Mouse (Mus musculus): ENCODE results near the gene Galnt10.

The Galnt10 gene

DNA sequence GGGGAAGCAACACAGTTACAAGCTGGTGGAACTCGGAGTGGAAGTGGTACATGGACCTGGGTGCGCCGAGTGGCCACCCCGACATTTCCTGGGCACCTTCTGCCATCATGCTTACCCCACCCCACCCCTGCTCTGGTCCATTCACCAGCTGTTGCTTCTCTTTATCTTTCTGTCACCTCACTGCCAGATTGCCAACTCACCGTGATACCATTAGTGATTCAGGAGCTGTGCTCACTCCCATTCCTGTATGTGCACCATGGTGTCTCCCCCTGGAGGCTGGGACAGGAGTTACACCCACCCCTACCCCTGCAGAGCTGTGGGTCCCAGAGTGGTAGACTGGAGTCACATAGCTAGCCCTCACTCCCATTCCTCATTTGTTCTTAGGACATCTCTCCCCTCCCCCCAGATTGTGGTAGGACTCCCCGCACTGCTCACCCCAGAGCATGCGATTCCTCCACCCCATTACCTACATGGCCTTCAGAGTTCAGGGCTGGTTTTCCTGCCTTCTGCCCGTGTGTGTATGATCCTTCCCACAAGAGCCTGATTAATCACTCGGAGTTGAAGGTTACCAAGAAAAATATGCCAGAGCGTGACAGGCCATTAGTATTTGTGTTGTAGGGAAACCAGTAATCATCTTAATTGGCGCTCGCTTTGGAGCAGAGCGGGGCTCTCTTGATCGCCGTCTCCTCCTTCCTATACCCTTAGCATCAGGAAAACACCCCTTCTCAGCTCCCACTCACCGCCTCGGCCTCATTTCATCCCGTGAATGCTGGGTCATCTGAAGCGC lies 102.2 kb downstream of the Galnt10 start:
- DNase-seq, result peak; percentile 63

DNA sequence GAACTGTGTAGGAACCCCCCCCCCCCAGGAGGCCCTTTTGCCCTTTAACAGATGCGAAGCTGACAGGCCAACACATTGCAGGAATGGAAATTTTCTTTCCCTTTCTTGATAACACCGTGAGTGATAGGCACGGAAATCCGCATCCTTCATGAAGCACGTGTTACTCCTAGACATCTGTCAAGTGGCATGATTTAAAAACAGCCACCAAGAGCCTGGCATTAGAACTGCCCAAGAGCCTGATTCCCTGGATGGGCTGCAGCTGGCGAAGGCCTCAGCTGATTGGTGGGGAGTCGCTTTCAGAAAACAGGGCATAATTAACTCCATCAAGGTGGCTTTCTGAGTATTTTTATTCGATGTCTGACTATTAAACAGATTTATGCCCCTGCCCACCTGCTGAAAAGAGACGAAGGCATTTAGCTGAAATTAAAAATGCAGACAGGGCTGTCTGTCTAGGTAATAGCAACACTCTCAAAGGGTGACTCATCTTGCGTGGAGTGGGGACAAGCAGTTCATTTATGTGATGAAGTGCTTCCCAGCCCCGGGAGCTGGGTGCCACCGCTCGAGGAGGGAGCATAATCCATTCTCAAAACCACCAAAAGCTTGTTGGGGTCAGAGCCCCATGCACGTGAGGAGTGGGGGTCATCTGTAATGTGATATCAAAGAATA lies 108.4 kb downstream of the Galnt10 start:
- no peak for DNase-seq

DNA sequence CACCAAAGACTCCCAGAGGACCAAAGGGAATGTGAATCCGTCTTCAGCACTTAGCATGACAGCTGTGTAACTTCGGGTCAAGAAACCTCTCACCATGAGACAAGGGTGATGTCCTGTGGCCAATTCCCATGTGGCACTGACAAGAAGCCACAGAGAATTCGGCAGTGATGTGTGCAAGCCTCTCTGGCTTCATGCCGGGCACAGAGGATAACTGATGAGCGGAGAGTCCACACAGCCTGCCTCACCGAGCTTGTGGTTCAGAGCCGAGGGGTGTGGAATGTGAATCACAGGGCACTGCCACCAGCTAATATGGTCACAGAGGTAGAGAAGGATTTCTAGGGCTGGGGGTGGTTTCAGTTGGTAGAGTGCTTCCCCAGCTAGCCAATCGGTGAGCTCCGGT lies 113.4 kb downstream of the Galnt10 start:
- no peak for DNase-seq

DNA sequence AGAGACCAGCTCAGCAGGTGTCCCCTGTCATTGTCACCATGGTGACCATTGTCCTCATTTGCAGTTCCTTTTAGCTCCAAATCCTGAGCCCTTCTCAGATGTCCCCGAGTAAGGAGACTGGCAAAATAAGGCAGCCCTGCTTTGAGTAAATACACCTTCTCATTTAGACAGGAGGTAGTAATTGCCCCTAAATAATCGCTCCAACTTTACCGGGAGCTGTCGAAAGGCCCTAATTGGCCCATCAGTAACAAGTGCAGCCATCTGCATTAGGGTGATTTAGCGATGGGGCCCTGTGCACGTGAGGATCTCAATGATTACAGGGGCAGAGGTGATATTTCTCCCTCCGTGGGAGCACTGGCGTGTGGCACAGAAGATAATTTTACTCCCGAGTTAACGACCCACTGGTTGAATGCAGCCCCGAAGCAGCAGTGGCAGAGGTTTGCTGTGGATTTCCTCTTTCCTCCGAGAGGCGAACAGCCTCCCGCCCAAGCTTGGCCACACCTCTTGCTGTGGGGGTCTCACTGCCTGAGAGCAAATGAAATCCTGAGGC lies 115.3 kb downstream of the Galnt10 start:
- DNase-seq, result no peak

DNA sequence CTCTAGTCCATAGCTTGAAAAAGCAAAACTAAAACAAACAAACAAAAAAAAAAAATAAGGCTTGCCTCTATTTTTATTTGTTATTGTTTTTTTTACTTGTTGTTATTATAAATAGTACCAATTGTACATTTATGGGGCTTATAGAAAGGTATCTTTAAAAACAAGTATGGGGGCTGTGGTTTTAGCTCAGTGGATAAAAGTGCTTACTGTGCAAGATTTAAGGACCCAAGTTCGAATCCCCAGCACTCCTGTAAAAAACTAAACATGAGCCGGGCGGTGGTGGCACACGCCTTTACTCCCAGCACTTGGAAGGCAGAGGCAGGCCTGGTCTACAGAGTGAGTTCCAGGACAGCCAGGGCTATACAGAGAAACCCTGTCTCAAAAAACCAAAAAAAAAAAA lies 116.1 kb downstream of the Galnt10 start:
- DNase-seq, result no peak

DNA sequence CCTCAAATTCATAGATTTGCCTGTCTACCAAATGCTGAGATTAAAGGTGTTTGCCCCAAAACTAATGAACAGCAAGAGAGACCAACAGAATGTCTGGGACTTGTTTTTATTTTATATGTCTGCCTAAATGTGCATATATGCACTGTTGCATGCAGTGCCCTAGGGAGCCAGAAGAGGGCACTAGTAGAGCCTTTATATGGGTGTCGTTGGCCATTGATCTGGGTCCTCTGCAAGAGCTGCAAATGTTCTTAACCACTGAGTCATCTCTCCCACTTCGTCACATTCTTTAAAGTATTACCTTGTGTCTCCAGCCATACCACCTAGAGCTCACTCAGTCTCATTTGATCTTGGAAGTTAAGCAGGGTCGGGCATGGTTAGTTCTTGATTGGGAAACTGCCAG lies 118.9 kb downstream of the Galnt10 start:
- DNase-seq, result no peak

DNA sequence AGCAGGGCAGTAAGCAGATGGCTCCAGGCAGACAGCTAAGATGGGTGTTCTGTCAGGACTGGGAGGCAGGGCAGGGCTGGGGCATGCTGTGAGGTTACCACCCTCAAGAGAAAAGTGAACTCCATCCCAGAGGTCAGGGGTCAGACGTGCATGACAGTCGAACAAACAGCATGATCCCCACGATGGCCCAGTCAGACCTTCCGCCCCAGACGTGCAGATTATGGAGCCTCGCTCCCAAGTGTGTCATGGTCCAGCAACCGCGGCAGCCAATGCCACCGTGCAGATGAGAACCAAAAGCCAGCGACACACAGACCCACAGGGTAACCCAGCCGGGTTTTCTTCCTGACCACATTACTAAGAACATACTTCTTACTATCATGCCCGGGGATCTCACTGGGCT lies 121.4 kb downstream of the Galnt10 start:
- DNase-seq, result no peak

DNA sequence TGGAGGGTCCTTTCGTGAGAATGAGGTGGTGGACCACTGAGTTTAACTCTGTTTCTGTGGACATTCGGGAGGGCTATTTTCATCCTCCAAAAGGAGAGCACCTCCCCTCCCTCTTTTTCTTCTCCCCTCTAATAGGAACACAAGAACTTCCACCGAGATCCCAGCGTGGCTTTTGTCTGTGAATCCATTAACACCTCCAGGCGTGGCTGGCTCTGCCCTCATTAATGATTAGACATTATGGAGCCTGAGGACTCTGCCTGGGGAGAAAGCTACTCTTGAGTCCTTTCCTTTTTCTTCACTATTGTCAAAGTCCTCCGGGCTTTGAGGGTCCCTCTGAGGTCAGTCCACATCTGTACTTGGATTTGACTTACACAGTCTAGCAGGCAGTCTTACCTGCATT lies 121.9 kb downstream of the Galnt10 start:
- no peak for DNase-seq

DNA sequence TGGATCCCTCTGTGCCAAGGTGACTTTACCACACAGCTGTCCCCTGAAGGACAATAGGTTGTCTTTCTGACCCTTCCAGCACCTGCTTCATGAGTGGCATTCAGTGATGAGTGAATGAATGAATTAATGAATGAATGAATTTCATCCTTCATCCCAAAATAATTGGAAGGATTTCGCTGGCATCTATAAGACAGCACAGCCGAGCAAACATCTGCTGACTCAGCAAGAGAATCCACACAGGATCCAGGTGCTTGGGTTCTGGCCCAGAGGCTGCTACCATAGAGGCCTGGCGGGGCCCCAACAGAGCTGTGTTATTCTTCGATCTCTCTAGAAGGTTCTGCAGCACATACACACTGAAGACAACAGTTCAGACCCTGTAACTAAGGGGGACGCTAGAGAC lies 125.5 kb downstream of the Galnt10 start:
- DNase-seq, result no peak

DNA sequence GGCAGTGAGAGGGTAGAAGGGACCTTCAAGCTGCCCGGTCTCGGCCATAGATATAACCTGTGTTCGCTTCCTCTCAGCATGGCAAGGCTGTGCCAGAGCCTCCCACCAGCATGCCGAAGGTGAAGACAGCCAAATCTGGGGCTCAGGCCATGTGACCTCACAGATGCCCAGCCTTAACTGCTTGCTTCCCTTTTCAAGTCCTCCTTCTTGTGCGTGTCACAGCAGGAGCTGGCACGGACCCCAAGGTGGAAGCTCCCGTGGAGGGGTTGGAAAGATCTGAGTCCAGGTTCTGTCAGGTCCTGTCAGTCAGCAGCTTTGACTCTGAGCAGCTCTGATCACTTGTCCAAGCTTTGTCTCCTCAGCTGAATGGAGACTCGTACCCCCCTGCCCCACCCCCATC lies 126.4 kb downstream of the Galnt10 start:
- DNase-seq, result no peak

DNA sequence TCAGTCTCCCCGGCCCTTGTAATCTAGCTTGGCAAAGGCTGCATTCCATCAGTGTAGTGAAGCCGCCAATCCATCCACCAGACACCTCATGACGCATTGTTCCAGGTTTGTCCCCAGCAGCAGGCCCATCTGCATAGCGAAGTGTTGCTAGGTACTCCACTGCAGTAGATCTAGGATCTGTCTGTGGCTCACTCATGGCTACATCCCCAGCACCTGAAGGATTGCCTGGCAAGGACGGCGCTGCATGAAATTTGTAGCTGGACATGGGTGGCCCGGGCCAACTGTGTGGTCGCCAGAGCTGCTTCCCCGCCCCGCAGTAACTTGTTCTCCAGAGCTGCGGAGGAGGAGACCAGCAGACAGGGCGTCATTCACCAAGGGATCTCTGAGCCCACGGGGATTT lies 128.2 kb downstream of the Galnt10 start:
- DNase-seq, result no peak

DNA sequence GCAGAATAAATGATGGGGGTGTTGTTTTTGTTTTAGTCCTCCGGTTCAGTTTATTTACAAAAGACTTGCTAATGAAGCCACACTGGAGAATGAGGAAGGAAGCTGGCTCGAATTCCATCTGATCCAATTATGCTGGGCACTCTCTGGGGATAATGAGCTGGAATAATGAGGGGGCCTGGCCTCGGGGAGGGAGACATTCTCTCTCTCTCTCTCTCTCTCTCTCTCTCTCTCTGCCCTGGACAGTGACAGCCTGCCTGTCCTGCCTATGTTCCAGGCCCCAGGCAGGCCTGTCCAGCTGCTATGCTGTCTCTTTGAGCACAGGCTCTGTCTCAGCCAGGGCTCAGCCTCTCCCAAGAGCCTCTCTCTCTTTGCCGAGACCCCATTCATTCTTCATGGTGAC lies 128.7 kb downstream of the Galnt10 start:
- no peak for DNase-seq

DNA sequence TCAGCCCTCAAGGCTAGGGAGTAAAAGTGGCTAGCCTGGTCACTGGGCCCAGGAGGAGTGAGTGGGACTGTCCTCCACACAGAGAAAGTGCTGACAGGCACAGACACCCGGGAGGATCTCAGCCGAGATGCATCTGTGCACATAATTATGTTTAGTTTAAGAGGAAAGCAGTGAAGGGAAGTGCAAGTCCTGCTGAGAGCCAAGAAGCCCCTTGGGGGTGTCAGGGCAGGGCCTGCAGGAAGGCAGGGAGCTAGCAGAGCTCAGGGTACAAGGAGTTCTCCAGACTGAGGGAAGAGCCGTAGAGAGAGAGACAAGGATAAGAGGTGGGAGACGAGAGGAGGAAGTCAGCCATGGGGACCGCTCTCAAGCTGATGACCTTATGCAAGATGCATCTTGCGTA lies 130.6 kb downstream of the Galnt10 start:
- no peak for DNase-seq

DNA sequence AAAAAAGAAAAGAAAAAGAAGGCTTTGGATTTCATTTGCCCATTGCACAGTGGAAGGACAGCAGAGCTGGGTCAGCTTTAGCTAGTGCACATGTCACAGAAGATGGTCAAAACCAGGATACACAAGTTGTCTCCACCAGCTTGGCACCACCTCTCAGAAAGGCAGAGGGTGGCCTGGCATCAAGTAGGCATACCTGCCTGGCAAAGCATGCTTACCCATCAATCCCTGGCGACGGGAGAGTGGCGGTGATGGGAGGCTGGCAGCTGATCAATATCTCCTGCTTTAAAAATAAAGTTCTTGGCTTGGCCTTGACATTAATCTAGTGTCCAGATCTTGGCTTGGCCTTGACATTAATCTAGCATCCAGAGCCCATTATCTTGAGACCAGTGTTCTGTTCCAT lies 131.3 kb downstream of the Galnt10 start:
- DNase-seq, result no peak

DNA sequence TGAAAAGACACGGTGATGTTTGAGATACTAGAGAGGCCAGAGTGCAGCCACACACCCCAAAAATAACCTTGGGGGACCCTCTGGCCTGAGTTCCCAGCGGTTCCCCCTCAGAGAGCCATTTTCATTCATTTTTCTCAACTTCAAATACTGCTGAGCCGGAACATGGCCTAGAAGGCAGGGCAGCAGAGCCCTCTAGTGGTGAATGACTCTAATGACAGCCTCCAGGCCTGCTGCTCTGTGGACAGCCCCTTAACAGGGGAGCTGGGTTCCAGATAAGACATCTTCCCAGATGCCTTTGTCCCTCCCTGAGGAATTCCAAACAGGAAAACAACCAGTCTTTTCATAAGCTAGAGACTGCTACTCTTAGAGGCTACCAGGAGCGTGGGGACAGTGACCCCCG lies 133.1 kb downstream of the Galnt10 start:
- peak; percentile 57 for DNase-seq

DNA sequence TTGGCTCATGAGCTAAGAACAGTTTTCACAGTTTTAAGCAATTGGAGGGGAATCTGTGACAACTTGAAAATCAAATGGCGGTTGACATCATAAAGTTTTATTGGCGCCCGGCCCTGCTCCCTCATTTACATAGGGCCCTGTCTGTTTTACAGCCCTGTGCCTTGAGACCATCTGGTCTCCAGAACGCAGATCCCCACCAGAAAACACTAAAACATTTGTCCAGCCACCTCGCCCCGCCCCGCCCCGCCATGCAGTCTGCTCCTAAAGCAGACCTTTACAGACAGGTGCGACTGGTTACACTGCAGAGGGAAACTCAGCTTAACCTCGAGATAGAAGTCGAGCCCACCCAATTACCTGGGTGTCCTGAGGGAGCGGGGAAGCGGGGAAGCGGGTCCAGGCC lies 134.6 kb downstream of the Galnt10 start:
- DNase-seq, result no peak

DNA sequence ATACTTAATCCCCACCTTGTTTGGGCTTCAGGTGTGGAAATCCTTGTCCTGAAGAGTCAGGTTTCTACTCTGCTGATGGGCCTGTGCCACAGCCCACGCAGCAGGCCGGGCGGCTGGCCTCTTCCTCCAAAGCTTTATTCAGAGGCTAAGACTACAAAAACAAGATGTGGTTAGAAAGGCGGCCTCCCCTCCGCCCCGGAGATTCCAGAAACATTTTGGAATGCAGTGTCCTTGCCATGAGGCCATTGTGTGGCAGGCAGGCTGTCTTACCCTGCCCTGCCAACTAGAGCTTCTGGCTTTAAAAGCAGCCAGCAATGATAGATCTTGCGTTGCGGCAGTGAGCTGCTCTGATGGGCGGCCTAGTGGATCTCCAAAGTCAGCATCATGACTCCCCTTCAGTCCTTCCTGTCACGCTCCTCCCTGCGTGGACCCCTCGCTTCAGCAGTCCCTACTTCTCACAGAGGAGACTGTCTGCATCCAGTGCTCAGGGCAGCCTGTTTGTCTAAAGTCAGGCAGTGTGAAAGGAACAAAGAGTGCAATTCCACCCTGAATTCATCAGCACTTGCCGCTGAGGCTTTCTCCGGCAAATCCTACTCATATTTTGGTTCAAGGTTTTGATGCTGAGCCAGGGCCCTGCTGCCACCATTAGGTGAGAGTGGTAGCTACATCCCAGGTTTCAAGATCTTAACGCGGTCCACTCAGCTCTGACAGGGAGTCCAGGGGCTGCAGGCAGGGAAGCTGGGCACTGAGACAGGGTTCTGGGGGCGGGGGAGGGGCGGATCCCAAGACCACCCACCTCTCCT lies 141.6 kb downstream of the Galnt10 start:
- DNase-seq, result no peak

DNA sequence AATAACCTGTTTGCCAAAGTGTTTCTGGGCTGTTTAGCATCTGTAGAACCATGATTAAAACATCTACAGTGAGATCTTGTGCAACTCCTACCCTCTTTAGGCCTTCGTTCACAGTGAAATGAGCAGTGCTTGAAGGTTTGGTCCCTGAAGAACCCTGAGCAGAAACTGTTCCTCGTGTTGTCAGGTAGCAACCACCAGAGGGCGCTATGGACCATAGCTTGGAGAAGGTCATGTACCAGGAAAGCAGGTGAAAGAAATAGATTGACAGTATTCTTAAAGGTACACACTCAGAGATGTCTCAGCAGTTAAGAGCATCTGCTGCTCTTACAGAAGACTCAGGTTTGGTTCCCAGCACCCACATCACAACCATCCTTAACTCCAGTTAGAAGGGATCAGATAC lies 142.7 kb downstream of the Galnt10 start:
- DNase-seq, result peak; percentile 73

DNA sequence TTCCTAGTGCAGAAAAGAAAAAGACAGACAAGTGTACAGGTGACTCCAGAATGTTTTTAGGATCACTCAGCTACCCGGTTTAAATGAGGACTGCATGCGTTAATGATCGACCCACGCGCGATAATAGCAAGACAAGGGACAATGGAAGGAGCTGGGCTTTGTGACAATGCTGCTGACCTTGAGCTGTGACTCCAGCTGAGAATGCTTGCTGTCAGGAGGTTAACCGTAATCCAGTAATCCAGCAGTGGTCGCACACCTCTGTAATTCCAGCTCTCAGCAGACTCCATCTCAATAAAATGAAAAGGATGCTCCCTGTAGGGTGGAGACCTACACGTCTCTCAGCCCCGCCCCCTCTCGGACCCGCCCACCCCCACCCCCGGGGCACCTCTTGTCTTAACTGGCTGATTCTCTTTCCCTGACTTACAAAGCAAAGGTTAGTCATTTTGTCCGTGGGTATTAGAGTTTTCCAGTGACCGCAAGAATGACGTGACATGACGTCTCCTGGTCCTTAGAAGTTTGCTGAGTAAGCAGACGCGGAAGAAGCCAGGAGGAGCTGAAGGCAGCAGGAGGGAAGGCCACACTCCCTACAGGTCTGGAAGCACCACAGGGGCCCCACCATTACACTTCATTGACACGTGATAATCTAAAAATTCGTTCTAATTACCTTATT lies 145.8 kb downstream of the Galnt10 start:
- no peak for DNase-seq

DNA sequence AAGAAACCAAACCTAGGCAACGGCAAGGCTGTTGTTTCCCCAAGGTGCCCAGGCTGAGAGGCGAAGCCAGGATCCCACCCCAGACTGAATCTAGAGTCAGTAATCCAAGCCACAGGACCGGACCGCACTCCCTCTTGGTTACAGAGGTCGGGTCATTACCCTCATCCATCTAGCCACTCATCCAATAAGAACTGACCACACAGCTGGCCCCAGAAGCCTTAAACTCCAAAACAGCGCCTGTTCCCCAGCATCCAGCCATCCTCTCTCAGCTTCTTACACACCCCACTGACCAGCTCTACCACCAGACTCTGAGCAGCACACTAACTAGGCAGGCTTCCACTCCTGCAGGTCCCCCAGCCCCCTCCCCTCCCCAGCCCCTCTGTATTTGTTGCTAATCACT lies 149.8 kb downstream of the Galnt10 start:
- no peak for DNase-seq

DNA sequence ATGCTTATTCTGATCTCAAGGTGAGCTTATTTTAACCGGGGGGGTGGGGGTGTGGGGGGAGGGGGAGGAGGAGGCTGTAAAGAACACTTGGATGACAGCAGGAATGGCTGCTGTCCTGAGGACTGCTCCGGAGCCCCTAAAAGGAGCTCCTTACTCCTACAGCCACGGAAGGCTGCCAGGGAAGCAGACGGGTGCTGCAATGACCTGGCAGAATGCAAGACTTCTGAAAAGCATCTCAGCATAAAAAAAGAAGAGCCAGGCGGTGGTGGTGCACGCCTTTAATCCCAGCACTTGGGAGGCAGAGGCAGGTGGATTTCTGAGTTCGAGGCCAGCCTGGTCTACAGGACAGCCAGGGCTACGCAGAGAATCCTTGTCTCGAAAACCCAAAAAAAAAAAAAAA lies 152.6 kb downstream of the Galnt10 start:
- no peak for DNase-seq

DNA sequence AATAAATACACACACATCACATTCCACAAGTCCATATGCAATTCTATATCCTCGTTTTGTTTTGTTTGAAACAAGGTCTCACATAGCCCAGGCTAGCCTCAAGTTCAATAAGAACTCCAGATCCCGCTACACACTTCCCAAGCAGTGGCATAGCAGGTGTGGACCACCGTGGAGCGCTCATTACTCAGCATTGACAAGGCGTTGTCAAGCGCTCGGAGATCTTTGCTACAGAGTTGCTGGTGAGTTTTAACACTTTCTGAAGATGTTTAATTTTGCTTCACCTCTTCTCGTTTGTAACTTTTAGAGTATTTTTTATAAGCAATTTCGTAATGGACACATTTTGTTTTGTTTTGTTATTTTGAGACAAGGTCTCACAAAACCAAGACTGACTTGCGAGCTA lies 154.2 kb downstream of the Galnt10 start:
- DNase-seq, result no peak
